Mouse (Mus musculus): ENCODE results near the gene Gbp5.
"Not testable (repeated sequence)": the region's sequence is repeated elsewhere in the genome, so short reads cannot be mapped to it uniquely, and the experiment has no call there.

Gbp5 gene

DNA sequence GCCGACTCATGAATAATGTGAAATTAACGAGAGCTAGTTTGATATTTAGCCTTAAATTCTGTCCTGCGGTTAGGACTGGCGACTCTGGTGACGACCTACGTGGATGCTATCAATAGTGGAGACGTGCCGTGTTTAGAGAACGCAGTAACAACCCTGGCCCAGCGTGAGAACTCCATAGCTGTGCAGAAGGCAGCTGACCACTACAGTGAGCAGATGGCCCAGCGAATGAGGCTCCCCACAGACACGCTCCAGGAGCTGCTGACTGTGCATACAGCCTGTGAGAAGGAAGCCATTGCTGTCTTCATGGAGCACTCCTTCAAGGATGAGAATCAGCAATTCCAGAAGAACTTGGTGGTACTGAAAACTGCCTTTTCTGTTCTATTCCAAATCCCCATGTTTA is 49.0 kb downstream of the Gbp5 start:
- DNase-seq = not testable (repeated sequence)

DNA sequence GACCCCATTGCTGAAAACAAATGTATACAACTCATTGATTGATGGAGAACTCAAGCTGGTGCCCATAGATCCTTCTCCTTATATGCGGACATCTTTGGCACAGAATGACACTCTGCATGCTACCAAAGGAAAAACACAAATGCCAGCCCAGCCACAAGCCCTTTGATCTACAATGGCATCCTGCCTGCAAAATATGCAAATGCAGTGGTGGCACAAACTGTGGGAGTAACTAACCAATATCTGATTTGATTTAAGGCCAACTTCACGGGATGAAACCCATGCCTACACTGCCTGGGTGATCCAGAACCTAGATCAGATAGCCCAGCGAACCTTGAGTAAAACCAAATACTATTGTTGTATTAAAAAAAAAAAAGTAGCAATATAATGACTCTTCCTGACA is 52.9 kb downstream of the Gbp5 start:
- no peak for DNase-seq

DNA sequence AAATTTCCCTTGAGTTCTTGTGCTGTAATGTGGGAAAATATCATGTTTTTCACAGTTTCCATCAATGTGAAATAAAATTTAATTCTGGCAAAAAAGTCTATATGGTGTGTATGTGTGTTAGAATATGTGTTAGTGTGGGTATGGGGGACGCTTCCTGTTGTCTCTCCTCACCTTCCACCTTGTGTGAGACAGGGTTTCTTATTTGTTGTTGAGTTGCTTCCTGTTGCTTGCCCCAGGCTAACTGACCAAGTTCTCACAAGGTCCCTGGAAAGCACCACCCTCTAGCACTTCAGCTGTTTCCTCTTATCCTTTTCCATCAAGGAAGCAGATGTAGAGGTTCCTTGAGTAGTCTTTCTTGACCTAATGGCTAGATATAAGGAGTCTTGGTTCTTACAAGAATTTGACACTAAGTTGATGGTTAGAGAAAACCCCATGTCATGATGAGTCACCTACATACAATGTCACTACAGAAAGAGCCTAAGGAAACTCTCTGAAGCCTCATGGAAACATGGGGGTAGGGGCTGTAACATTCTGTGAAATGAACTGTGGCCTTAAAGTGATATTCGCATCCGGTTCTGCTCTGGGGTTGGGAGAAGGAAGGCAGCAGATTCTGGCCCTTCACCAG is 56.4 kb downstream of the Gbp5 start:
- DNase-seq = no peak

DNA sequence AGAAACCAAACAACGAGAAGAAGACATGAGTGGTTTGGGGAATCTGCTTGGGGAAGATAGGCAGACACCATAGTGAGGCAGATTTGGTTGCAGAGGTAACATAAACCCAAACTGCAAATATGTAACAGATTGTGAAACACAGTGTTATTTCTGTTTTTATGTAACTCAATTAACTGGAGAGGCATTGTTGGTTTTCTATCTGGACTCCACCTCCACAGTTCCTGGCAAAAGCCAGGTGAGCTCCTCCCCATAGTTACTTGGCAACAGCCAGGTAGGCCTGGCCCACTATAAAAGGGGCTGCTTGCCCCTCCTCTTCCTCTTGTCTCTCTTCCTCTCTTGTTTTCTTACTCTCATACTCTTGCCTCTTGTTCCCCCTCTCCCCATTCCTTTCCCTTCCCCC is 60.8 kb downstream of the Gbp5 start:
- no peak for DNase-seq

DNA sequence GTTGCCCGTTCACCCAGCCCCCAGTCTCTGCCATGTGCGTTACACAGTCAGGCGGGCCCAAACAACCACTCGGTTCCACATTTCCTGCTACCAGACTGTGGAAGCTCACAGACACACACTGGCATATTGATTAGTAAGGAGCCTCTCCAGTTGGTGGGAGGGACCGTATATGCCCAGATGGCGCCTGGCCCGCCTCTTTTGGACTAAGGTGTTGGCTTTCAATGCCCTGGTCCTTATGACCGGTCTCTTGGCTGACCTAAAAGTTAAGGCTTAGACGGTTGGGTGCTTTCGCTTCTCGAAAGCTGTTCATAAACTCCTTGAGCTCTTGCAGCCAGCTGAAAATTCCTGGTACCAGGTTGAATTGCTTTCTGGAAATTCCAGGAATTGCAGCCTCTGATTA is 61.8 kb downstream of the Gbp5 start:
- DNase-seq = peak in 1 of 2 experiments; percentile 23

DNA sequence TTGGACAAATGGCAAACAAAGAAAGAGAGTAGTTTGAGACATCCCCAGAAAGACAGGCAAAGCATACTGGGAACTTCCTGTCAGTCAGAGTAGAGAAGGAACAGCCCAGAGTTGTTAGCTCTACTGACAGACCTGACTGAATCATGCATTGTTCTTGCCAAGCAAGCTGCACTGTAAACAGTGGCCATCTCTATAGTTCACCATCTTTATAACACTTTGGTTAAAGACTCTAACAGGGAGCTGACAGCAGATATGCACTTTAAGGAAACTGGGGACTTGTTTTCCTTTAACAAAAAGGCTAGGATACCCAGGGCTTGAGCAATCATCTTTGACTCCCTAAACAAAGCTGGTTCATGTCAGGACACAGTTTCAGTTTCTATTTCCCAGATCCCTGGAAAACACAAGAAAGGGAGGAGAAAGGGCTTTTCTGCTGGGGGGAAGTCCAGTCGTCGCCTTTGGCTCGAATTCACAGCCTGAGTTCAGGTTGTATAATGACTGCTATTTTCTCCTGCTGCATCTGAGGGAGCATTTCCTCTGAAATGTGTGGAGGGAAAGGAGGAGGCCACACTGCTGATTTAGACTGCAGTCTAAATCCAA is 66.0 kb downstream of the Gbp5 start, which contains the start of gene Gbp3:
TSS of gene Gbp3 (plus strand) at position 395 of the 597 bp plus-strand sequence.
- DNase-seq = peak; percentile 13 to 31

DNA sequence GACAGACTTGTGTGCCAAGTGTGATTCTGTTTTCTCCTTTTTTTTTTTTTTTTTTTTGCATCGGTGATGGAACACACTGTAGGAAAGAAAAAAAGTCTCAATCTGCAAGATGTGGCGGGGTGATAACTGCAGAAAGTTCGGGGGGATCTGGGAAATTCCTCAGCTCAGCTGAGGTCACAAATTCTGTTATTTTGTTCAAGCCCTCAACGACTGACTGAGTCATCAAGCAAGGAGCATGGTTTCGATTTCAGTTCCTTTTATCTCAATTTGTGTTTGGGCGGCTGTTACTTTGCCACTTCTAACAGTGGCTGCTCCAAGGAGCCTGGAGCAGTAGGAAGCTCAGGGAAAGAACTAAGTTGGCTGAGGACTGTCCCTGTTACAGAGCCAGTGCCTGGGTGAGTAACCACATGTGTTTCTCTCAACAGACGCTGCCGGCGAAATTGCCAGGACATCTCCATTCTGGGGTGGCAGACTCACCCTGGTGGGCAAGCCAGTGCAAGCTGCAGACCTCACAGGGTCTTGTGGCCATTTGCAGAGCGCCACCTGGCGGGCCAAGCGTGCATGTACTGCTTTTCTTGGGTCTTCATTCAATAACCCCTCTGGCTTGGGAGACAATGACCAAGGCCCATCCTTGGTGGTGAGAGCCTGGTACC is 66.6 kb downstream of the Gbp5 start:
- DNase-seq = peak; percentile 90 to 94

DNA sequence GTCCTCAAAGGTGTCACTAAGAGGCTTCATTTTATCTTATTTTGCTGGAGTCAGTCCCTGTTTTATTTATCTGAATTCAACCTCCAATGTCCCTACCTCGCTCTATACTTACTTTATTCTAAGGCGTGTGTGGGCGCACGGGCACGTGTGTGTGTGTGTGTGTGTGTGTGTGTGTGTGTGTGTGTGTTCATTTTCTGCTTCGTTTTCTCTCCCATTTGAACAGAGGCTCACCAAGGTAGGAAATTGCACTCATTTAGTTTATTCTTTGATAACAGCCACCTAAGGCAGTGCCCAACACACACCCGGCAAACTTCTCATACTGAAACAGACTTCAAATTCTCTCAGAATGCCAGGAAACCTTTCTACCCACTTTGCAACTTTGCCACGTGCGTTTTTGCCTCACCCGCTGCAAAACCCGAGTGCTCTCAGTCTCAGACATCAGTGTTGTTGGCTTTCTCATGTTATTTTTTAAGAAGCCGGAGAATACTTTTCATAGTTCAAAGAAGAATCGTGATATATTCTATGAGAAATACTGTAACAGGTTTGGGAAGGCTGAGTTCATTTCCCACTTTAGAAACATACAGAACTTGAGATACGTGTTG is 67.4 kb downstream of the Gbp5 start:
- no peak for DNase-seq

DNA sequence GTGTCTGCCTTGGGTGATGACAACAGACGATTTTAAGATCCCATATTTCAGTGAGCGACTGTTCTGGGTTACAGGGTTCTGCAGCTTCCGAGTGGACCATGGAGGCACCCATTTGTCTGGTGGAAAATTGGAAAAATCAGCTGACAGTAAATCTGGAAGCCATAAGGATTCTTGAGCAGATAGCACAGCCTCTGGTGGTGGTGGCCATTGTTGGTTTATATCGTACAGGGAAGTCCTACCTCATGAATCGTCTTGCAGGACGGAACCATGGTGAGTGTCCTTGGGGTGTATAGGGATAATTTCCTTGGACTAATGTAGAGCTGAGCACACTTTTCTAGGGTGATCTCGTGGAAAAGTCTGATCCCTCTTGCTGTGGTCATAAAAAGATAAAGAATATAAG is 67.9 kb downstream of the Gbp5 start:
- DNase-seq = no peak

DNA sequence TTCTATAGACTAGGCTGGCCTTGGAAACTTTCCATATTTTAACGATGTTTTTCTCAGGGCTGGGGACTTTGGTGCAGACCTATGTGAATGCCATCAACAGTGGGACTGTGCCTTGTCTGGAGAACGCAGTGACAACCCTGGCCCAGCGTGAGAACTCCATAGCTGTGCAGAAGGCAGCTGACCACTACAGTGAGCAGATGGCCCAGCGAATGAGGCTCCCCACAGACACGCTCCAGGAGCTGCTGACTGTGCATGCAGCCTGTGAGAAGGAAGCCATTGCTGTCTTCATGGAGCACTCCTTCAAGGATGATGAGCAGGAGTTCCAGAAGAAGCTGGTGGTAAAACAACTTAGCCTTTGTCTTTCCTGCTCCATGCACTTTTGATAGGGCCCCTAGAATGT is 73.7 kb downstream of the Gbp5 start:
- DNase-seq = not testable (repeated sequence)

DNA sequence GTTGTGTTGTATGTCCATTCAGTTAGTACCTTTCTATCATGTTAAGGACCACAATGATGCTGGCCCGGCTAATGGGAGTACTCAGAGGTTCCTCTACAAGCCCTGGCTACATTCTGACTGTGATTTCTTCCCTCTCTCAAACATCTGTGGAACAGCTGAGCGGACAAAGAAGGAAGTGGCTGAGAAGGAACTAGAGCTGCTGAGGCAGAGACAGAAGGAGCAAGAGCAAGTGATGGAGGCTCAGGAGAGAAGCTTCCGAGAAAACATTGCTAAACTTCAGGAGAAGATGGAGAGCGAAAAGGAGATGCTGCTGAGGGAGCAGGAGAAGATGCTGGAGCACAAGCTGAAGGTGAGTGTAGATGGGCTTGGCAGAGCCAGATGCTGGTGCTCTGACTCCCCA is 77.0 kb downstream of the Gbp5 start:
- DNase-seq = no peak
